Mouse (Mus musculus): ENCODE results near the gene Mpdu1.
A peak's percentile ranks its signal among the peaks of the same experiment; 100 is the strongest.

Gene Mpdu1

GRCm38 (mm10) chr11:69689891-69690290 lies 27.4 kb upstream of the Mpdu1 start:
- DNase-seq, result no peak

DNA sequence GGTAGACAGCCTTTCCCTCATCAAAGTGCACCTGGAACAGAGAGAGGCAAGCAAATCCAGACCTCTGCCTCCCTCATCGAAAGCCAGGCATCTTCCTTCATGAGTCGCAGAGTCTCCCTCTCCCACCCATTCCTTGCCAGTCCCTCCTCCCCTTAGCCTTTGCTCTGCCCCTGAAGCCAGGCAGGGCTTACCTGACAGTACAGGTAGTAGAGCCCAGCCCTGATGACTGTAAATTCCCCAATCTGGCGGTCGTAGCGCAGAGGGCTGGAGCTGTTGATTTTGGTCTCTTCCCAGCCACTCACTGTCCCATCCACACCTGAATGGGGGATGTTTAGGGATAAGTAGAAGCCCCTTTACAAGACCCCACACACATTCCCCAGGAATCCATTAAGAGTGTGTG lies 24.6 kb upstream of the Mpdu1 start:
- no peak for DNase-seq

DNA sequence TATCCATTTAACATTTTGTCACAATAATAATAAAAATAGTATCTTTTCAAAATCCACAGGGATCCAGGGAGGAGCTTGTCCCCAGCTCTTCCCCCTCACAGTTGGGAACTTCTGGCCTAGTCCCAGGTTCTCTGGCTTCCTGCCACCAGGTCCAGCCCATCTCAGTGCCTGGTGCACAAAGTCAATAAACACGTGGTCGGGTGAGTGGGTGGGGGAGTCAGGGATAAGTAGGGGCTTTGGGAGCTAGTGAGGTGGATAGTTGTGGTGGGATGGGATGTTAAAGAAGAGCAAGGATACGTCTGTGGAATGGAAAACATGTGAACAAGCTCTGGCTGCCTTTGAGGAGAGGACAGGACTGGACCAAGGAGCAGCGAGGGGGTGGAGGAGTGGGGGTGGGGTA lies 23.9 kb upstream of the Mpdu1 start:
- DNase-seq, result peak; percentile 88

GRCm38 (mm10) chr11:69685526-69686148 lies 23.2 kb upstream of the Mpdu1 start, which contains the start of gene Tnfsf13:
Gene Tnfsf13, minus strand, starts transcription at chr11:69685784.
- DNase-seq, result peak; percentile 80

GRCm38 (mm10) chr11:69684936-69685335 lies 22.5 kb upstream of the Mpdu1 start:
- no peak for DNase-seq

DNA sequence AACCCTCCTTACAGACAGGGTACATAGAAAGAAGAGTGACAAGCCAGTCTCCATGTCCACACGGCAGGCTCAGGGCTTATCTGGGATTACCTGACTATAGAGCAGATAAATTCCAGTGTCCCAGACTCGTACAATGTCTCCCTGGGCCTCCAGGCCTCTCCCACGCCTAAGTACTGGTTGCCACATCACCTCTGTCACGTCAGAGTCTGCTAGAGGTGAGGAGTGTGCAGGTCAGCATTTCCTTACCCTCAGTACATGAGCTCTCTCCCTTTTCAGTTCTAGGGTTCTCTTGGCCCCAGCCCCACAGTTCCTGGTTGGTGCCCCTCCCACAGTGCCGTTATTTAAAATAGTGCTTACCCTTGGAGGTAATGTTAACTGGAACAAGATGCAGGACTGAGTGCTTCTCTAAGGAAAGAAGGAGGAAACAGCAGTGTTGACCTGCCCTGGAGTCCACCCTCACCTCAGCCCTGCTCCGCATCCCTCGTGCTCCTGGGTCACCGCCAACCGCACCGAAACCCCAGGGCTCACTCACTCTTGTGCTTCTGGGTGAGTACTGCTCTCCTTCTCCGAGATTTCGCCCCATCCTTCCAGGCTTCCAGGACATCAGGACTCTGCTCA lies 21.8 kb upstream of the Mpdu1 start:
- DNase-seq, result no peak

- DNase-seq, result no peak
Measured at GRCm38 (mm10) chr11:69683576-69683975, 21.1 kb upstream of the Mpdu1 start.

DNA sequence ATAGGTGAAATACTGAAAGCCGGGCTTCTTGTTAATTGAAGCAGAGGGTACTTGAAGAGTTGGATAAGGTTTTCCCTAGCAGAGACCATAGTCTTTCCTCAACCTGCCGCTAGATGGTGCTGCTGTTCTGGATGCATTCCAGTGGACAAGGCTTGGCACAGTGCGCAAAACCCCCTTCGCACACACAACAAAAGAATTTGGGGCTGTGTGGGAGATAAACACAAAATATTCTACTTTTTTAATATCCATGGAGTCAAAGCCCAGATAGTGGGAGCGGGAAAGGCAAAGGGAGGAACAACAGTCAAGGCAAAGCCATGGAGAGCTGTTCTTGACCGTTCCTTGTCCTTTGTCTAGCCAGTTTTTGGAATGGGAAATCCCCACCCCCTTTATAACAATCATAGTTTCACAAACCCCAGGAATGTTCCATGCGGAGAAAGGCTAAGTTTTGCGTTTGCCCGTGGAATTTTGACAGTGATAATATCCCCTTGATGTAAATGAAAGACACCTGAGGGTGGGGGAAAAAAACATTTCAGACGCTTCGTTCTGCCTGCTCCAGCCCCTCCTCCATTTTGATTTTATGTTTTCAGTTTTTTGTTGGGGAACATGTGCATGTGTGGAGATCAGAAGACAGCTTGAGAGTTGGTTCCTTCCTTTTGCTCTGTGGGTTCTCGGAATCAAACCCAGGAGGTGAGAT lies 20.5 kb upstream of the Mpdu1 start:
- peak; percentile 95 for DNase-seq

DNA sequence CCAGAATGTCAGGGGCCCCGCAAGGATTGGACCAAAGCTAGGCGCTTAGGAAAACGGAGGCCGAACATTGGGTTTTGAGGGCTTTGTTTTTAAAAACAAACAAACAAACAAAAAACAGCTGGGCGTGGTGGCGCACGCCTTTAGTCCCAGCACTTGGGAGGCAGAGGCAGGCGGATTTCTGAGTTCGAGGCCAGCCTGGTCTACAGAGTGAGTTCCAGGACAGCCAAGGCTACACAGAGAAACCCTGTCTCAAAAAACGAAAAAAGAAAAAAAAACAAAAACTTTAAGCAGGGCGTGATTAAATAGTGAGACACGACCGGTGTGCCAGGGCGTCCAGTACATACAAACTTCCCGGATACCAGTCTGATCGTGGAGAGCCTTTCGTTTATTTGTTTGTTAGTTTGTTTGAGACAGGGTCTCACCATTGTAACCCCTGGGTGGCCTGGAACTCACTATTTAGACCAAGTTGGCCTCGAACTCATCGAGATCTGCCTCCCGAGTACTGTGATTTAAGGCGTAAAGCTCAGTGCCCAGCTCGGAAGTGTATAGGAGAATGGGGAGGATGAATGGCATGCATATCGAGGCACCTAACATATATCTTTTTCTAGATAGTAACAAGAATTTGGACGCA lies 19.9 kb upstream of the Mpdu1 start:
- no peak for DNase-seq

DNA sequence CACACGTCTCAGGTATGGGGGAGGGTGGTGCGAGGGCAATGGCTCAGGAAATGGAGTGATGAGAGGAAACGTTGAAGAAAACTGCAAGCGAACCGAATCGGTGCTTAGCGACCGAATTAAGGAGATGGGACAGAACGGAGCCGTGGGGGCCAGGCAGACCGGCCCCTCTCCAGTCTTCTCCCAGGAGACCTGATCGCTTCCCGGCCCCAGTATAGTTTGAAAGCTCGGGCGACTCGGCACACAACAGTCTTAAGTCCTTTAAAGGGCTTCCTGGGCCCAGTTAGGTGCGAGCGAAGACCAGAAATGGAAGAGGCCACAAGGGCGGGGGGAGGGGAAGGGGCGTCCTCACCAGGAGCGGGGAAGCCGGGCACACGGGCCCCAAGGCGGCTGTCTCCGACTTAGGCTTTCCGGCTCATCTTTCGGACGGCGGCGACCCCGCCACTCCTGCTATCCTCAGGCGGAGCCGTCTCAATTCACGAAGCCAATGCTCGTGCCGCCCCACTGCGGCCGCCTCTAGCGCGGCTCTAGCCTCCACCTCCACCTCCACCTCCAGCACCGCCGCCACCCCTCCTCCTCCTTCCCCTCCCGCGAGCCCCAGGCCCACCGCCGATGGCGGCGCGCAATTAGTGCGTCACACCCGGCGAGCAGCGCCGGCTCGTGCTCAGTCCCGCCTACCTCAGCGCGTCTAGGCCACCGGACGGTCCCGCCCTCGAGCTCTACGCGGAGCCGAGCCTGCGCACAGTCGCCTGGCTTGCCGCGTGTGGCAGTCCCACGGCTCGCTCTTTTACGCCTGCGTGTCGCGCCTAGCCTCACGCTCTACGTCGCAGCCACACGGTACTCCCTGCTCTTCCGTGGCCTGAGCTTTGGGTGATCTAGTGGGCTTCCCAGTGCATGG lies 19.1 kb upstream of the Mpdu1 start, which contains the start of gene Senp3:
TSS of gene Senp3 (minus strand) at position 771 of the 895 bp plus-strand sequence.
- peak; percentile 99 for DNase-seq

GRCm38 (mm10) chr11:69680136-69680855 lies 17.9 kb upstream of the Mpdu1 start:
- DNase-seq, result no peak

GRCm38 (mm10) chr11:69679144-69679543 lies 16.7 kb upstream of the Mpdu1 start:
- DNase-seq, result no peak

GRCm38 (mm10) chr11:69672211-69672706 lies 9.8 kb upstream of the Mpdu1 start, which contains the start of gene Eif4a1:
Gene Eif4a1, minus strand, starts transcription at chr11:69672423.
- peak; percentile 100 for DNase-seq

DNA sequence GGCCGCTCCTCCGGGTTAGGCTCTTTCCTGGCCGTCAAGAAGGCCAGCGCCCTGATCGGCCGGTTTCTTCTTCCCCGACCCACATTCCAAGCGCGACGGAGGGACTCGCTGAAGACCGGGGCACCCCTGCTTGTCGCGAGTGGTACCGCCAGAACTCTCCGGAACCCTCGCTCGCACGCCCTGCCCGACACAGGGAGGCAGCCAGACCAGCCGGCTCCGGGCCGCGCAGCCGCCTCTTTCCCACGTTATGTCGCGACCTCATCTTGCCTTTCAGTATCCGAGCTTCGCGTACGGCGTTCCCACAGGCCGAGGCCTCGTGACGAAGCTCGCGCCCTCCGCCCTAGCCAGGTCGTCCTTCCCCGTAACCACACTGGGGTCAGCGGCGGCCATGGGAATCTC lies 9.3 kb upstream of the Mpdu1 start:
- DNase-seq, result no peak

GRCm38 (mm10) chr11:69670786-69671725 lies 8.6 kb upstream of the Mpdu1 start:
- peak; percentile 98 for DNase-seq

- no peak for DNase-seq
Measured at GRCm38 (mm10) chr11:69666665-69667005, 4.2 kb upstream of the Mpdu1 start.

GRCm38 (mm10) chr11:69665961-69666664 lies 3.7 kb upstream of the Mpdu1 start, which contains the start of gene Cd68:
Gene Cd68, minus strand, starts transcription at chr11:69666153.
- peak; percentile 48 for DNase-seq

DNA sequence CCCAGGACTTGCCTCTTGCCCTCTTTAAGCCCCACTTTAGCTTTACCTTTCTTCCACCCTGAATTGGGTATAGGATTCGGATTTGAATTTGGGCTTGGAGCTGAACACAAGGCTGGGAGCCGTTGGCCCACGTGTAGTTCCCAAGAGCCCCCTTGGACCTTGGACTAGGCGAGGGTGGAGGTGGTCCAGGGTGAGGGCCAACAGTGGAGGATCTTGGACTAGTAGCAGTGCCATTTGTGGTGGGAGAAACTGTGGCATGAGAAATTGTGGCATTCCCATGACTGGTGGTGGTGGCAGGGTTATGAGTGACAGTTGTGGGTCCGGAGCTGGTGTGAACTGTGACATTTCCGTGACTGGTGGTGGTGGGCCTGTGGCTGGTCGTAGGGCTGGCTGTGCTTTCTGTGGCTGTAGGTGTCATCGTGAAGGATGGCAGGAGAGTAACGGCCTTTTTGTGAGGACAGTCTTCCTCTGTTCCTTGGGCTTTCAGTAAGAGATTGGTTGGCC lies 3.1 kb upstream of the Mpdu1 start:
- DNase-seq, result no peak

DNA sequence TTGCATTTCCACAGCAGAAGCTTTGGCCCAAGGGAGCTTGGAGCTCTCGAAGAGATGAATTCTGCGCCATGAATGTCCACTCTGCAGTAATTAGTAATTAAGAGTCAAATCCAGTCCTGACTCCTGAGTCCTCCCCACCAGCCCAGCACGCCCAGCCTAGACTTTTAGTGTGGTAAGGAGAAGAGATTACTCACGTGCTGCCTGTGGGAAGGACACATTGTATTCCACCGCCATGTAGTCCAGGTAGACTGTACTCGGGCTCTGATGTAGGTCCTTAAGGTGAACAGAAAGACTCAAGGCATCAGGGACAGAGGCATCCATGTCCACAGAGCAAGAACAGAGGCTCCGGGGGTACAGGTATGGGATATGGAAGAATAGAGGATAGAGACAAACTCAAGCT lies 2.4 kb upstream of the Mpdu1 start:
- DNase-seq, result no peak

Measured in kidney, postnatal 10 days (tissue).